Mouse (Mus musculus): Measurements from ENCODE around the gene Trim45. TPM values are rescaled to one million over a fixed set of nuclear protein-coding genes. Genes with fewer than 3 reads are reported as not detected.

Trim45 gene
- polyA plus RNA-seq, 1 experiment from 2014 or later: 2.1 TPM

DNA sequence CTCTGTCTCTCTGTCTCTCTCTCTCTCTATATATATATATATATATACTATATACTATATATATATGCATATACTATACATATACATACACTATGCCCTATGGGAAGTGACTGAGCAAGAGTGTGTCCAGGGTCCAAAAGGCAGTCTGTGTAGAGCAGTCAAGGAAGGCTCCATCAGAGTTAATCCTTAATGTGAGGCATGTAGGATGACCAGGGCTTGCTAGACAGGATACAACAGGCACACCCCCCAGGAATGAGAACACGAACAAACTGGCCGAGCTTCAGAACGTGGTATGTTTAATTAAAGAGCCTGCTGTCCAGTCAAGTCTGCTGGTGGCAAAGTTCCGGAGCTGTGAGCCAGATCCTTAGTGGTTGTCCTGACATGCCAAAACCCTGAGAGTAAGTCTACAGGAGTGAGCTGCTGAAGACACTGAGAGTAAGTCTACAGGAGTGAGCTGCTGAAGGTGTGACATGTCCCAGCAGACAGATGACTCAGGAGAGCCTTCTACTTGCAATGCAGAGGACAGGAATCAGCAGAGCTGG lies 18.6 kb downstream of the Trim45 start:
- WGBS: 88% methylated on average over 4 of the region's 4 CpGs
- no peak for DNase-seq (ENCODE audit: low spot score)

DNA sequence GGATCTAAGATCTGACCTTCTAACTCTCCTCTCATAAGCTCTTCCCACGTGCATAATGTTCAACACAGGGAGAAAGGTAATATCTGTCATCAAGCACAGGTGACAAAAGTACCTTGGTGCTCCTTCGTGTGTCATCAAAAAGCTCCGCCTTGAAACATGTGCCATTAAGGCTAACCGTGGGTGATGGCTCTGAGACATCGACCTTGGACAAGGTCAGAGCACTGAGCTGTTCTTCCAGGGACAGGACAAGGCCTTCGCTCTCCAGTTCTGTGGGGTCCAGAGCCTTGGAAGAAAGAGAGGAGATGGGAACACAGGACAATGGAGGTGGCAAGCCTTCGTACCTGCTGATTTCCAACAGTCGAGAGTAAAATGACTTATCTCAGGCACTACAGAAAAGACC lies 25.3 kb downstream of the Trim45 start:
- Histone ChIP-seq H3K9ac (ENCODE audit: low read depth, low read length) (no peak overlapping the region), H3K4me1 (replicated peaks; ENCODE audit: control insufficient read depth, insufficient read depth, low read length) (no peaks in the 10 kb centered on the region), H3K36me3 (ENCODE audit: control insufficient read depth, insufficient read depth, low read length) (peaks cover 42% of the 10 kb centered on the region), H3K9me3 (ENCODE audit: control insufficient read depth, low read length) (no peaks in the 10 kb centered on the region), H3K27me3 (replicated peaks; ENCODE audit: control insufficient read depth, insufficient read depth, low read length) (no peaks in the 10 kb centered on the region), H3K4me3 (ENCODE audit: low read depth, low read length) (no peak overlapping the region), H3K27ac (ENCODE audit: low read depth, low read length) (no peak overlapping the region), H3K4me2 (no peak overlapping the region)
- ATAC-seq (replicated peaks; ENCODE audit: low FRiP score) (no peak), DNase-seq (ENCODE audit: low spot score) (no peak)
- WGBS: 90% methylated on average over 8 of the region's 8 CpGs

More for the DNA sequence above, 18.6 kb downstream of the Trim45 start:
- peaks cover 32% of the 10 kb centered on the region for H3K36me3 ChIP-seq (ENCODE audit: control insufficient read depth, insufficient read depth, low read length)
- H3K4me3 ChIP-seq (ENCODE audit: low read depth, low read length): no peak overlapping the region
- no peaks in the 10 kb centered on the region for H3K4me1 ChIP-seq (replicated peaks; ENCODE audit: control insufficient read depth, insufficient read depth, low read length)
- no peaks in the 10 kb centered on the region for H3K27me3 ChIP-seq (replicated peaks; ENCODE audit: control insufficient read depth, insufficient read depth, low read length)
- H3K4me2 ChIP-seq: no peak overlapping the region
- no peaks in the 10 kb centered on the region for H3K9me3 ChIP-seq (ENCODE audit: control insufficient read depth, low read length)
- H3K9ac ChIP-seq (ENCODE audit: low read depth, low read length): no peak overlapping the region
- ATAC-seq (replicated peaks; ENCODE audit: low FRiP score): no peak
- H3K27ac ChIP-seq (ENCODE audit: low read depth, low read length): no peak overlapping the region

DNA sequence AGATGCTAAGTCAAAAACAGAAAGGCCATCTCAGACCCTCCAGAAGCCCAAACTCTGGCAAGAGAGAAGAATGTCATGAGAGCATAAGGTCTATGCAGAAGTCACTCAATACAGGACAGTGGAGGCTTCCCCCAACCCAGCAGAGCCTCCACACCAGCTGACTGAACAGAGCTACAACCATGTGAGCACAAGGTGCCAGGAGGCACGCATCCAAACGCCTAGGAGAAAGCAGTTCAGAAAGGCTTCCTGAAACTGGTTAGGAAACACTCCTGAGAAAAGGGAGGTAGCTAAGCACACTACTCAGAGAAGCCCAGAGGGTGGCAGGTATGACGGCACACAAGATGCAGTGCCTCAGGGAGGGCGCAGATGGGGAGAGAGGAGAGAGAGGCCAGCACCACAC lies 29.5 kb downstream of the Trim45 start:
- no peak overlapping the region for H3K9ac ChIP-seq (ENCODE audit: low read depth, low read length)
- WGBS: 95% methylated on average over 4 of the region's 4 CpGs

DNA sequence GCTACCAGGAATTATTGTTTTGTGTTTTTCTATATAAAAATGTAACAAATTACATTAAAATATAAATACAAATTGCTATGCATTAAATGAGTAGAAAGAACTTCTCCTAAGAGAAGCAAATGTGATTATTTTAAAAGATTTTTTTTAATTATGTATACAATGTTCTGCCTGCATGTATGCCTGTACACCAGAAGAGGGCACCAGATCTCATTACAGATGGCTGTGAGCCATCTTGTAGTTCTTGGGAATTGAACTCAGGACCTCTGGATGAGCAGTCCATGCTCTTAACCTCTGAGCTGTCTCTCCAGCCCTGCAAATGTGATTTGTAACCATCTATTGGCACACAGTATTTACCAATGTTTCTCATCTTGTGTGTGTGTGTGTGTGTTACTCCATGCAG lies 32.6 kb downstream of the Trim45 start:
- ATAC-seq (replicated peaks; ENCODE audit: low FRiP score) (no peak), DNase-seq (ENCODE audit: low spot score) (no peak)
- Histone ChIP-seq H3K4me3 (ENCODE audit: low read depth, low read length) (no peak overlapping the region), H3K9me3 (ENCODE audit: control insufficient read depth, low read length) (no peaks in the 10 kb centered on the region), H3K4me2 (no peak overlapping the region), H3K36me3 (ENCODE audit: control insufficient read depth, insufficient read depth, low read length) (peaks cover 45% of the 10 kb centered on the region), H3K4me1 (replicated peaks; ENCODE audit: control insufficient read depth, insufficient read depth, low read length) (no peaks in the 10 kb centered on the region), H3K9ac (ENCODE audit: low read depth, low read length) (no peak overlapping the region), H3K27me3 (replicated peaks; ENCODE audit: control insufficient read depth, insufficient read depth, low read length) (no peaks in the 10 kb centered on the region), H3K27ac (ENCODE audit: low read depth, low read length) (no peak overlapping the region)

More for the DNA sequence above, 29.5 kb downstream of the Trim45 start:
- ATAC-seq (replicated peaks; ENCODE audit: low FRiP score) (no peak), DNase-seq (ENCODE audit: low spot score) (no peak)
- Histone ChIP-seq H3K36me3 (ENCODE audit: control insufficient read depth, insufficient read depth, low read length) (peaks cover 48% of the 10 kb centered on the region), H3K4me1 (replicated peaks; ENCODE audit: control insufficient read depth, insufficient read depth, low read length) (no peaks in the 10 kb centered on the region), H3K4me3 (ENCODE audit: low read depth, low read length) (no peak overlapping the region), H3K27me3 (replicated peaks; ENCODE audit: control insufficient read depth, insufficient read depth, low read length) (no peaks in the 10 kb centered on the region), H3K27ac (ENCODE audit: low read depth, low read length) (no peak overlapping the region), H3K4me2 (no peak overlapping the region), H3K9me3 (ENCODE audit: control insufficient read depth, low read length) (no peaks in the 10 kb centered on the region)

DNA sequence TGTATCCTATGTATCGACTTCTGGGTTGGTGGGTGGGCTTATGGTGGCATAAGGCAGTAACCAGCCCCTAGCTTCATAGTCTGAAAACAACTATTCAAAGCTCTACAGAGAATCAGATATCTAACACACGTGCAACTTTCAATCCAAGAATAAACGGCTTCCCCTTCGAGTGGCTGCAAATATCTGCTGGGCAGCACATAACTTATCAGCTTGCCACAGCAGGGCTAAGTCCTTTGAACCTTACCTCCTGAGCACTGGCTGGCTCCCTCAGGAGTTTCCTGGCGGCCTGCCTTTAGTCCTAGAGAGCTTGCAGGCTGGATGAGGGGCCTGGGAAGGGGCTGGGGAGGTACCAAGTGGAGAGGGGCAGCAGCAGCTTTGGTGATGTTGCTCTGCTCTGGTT lies 39.0 kb downstream of the Trim45 start:
- Histone ChIP-seq H3K36me3 (ENCODE audit: control insufficient read depth, insufficient read depth, low read length) (peaks cover 42% of the 10 kb centered on the region), H3K9ac (ENCODE audit: low read depth, low read length) (no peak overlapping the region)

DNA sequence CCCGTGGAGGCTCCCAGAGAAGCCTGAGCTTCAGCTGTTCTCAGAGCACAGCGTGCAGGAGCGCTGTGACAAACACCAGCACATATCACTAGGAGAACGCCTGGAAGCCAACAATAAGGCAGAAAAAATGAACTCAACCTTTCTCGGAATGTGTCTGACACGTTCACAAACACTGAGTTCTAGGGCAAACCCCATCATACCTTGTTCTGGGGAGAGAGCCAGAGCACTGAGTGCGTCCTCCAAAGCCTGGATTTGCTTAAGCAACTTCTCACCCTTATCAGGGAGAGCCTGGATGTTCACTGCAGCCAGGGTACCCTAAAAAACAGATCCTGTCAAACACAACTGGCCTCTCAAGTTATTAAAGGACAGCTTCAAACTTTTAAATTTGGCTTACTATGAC lies 39.5 kb downstream of the Trim45 start:
- Histone ChIP-seq H3K27ac (ENCODE audit: low read depth, low read length) (no peak overlapping the region), H3K4me3 (ENCODE audit: low read depth, low read length) (no peak overlapping the region), H3K36me3 (ENCODE audit: control insufficient read depth, insufficient read depth, low read length) (peaks cover 42% of the 10 kb centered on the region), H3K9me3 (ENCODE audit: control insufficient read depth, low read length) (no peaks in the 10 kb centered on the region), H3K9ac (ENCODE audit: low read depth, low read length) (no peak overlapping the region), H3K27me3 (replicated peaks; ENCODE audit: control insufficient read depth, insufficient read depth, low read length) (no peaks in the 10 kb centered on the region), H3K4me2 (no peak overlapping the region), H3K4me1 (replicated peaks; ENCODE audit: control insufficient read depth, insufficient read depth, low read length) (0 out of 2 replicates have a peak, but pooled peaks cover 3% of the 10 kb centered on the region)
- whole genome bisulfite sequencing: 84% methylated on average over 7 of the region's 7 CpGs
- DNase-seq (ENCODE audit: low spot score) (no peak), ATAC-seq (replicated peaks; ENCODE audit: low FRiP score) (no peak)

More for the DNA sequence above, 39.0 kb downstream of the Trim45 start:
- H3K27ac ChIP-seq (ENCODE audit: low read depth, low read length): no peak overlapping the region
- H3K9me3 ChIP-seq (ENCODE audit: control insufficient read depth, low read length): no peaks in the 10 kb centered on the region
- DNase-seq (ENCODE audit: low spot score) (no peak), ATAC-seq (replicated peaks; ENCODE audit: low FRiP score) (peak; percentile 76)
- no peak overlapping the region for H3K4me3 ChIP-seq (ENCODE audit: low read depth, low read length)
- H3K4me1 ChIP-seq (replicated peaks; ENCODE audit: control insufficient read depth, insufficient read depth, low read length): 0 out of 2 replicates have a peak, but pooled peaks cover 3% of the 10 kb centered on the region
- H3K27me3 ChIP-seq (replicated peaks; ENCODE audit: control insufficient read depth, insufficient read depth, low read length): no peaks in the 10 kb centered on the region
- 59% methylated on average over 5 of the region's 5 CpGs for WGBS
- no peak overlapping the region for H3K4me2 ChIP-seq

DNA sequence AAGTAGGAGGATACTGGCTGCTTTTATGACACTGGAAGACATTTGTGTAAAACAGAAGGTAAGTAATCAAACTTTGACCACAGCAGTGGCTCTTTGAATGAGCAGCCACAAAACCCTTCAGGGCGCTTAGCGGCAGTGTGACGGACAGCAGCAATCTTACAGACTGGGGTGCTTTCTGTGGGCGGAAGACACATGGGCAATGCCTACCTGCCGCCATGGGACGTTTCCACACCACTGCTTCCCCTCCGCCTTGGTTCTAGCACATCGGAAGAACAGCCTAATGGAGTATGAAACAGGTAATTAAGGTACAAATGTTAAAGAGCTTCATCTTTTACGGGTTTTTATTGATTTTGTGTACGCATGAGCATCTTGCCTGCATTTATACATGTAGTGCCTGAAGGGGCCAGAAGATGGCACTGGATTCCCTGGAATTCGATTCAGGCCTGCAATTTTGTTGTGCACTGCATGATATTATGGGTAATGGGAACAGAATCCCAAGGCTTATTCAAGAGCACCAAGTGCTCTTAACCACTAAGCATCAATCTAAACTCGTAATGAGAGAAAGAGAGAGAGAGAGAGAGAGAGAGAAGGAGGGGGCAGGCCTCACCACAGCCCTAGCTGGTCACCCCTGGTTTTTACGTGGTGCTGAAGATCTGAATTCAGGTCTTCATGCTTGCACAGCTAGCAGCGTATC lies 42.0 kb downstream of the Trim45 start:
- no peaks in the 10 kb centered on the region for H3K9me3 ChIP-seq (ENCODE audit: control insufficient read depth, low read length)
- DNase-seq (ENCODE audit: low spot score) (no peak), ATAC-seq (replicated peaks; ENCODE audit: low FRiP score) (no peak)
- H3K27me3 ChIP-seq (replicated peaks; ENCODE audit: control insufficient read depth, insufficient read depth, low read length): no peaks in the 10 kb centered on the region
- WGBS: 88% methylated on average over 14 of the region's 14 CpGs
- H3K9ac ChIP-seq (ENCODE audit: low read depth, low read length): no peak overlapping the region
- no peak overlapping the region for H3K27ac ChIP-seq (ENCODE audit: low read depth, low read length)
- no peak overlapping the region for H3K4me2 ChIP-seq
- 0 out of 2 replicates have a peak, but pooled peaks cover 6% of the 10 kb centered on the region for H3K4me1 ChIP-seq (replicated peaks; ENCODE audit: control insufficient read depth, insufficient read depth, low read length)
- no peak overlapping the region for H3K4me3 ChIP-seq (ENCODE audit: low read depth, low read length)
- peaks cover 37% of the 10 kb centered on the region for H3K36me3 ChIP-seq (ENCODE audit: control insufficient read depth, insufficient read depth, low read length)

DNA sequence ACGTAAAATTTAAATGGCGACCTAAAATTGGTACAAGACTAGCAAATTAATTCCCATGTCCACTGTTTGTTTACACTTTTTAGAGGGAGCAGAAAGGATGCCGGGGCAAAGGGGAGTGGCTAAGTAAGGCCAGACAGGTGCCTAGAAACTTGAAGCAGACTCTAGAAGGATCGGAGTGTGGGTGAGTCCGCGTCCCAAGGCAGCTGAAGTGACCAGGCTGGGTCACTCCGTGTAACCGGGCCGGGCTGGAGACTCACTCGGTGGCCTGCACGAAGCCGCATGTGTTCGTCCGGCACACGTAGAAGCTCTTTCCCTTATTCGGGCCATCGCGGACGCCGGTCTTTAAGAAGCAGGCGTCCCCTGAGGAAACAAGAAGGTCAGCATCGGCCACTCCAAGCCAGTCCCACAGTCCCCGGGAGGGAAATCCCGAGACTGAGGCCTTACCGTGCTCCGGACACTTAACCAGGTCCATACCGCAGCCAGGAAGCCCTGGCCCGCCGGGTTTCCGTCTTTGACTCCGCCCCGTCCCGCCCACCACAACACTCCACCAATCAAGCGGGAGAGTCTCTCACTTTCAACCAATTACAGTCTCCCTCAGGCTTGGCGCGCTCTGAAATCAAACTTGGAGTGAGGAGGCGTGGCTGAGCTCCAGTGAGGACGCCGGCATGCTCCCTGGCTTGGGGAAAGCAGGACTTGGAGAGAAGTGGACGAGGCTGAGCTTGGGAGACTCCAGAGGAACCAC lies 47.3 kb downstream of the Trim45 start, which contains the start of gene Ttf2:
Gene Ttf2 (minus strand): TSS at position 488 of the 742 bp plus-strand sequence.
- under 1% methylated on average over 40 of the region's 40 CpGs for WGBS
- Histone ChIP-seq H3K4me1 (replicated peaks; ENCODE audit: control insufficient read depth, insufficient read depth, low read length) (0 out of 2 replicates have a peak, but pooled peaks cover 2% of the 10 kb centered on the region), H3K4me2 (peak within 1 kb of the TSS; percentile 74), H3K27me3 (replicated peaks; ENCODE audit: control insufficient read depth, insufficient read depth, low read length) (no peaks in the 10 kb centered on the region), H3K27ac (ENCODE audit: low read depth, low read length) (no peak within 1 kb of the TSS; the same call in 1 of the 2 replicates), H3K36me3 (ENCODE audit: control insufficient read depth, insufficient read depth, low read length) (peaks cover 3% of the 10 kb centered on the region; the same call in 1 of the 2 replicates), H3K4me3 (ENCODE audit: low read depth, low read length) (peak within 1 kb of the TSS; percentile 81), H3K9me3 (ENCODE audit: control insufficient read depth, low read length) (no peaks in the 10 kb centered on the region), H3K9ac (ENCODE audit: low read depth, low read length) (peak within 1 kb of the TSS; percentile 85)
- ATAC-seq (replicated peaks; ENCODE audit: low FRiP score): peak; percentile 98
- peak; percentile 93 for DNase-seq (ENCODE audit: low spot score)

Measured in liver, embryonic 11.5 days (tissue).